Mouse (Mus musculus): Measurements from ENCODE around the gene Ttc7b.

DNA sequence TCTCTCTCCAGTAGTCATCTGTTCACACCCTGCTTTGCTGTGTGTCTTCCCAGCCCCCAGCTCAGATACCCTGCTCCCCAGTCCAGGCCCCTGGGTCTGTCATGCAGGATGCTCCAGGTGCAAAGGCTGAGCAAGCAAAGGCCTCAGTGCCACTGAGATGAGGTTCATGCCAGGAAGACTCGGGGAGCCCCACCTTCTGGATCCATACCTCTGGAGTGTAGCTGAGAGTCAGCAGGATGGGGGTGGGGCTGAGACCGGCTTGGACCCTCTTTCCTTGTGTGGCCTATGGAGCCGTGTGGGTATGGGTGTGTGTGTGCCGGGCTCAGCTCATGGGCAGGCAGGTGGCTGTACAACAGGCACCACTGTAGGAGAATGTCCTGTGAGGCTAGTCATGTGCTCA is 222.7 kb downstream of the Ttc7b start:
- TF ChIP-seq CTCF (IDR thresholded peaks at IDR 0.05; ENCODE audit: borderline replicate concordance, extremely low read depth, insufficient read depth, insufficient read length) (no peak), POLR2A (IDR thresholded peaks at IDR 0.05; ENCODE audit: borderline replicate concordance, extremely low read depth, insufficient read depth, insufficient read length, poor library complexity, severe bottlenecking) (no peak)

Measured in brain, embryonic 14.5 days (tissue).